Comparison of ENCODE assay signal across 10 mouse cellular contexts in genomic region chr1:179458236-179458986, GRCm38 (mm10). TPM values are rescaled to one million over a fixed set of nuclear protein-coding genes. Genes with fewer than 3 reads are reported as not detected.
DNase-seq lines count a peak whose midpoint lies in the region; ATAC-seq lines count a peak whose summit lies in the region.
"Had no signal": no experiment of that assay in that cellular context is flagged by ENCODE, and none has a peak within 500 bp of the region (broad histone marks: within the 10 kb centered on the region; RNA-seq: fewer than 3 reads in every experiment).

No protein-coding gene starts in this region.

- H3K4me2 ChIP-seq in embryonic facial prominence, embryonic 13.5 days, result peak overlapping the region; percentile 24; the same call in 1 of the 2 replicates
- H3K4me2 ChIP-seq in kidney, embryonic 16.5 days (replicated peaks; ENCODE audit: low read depth, low read length), result no peak overlapping the region
- no peak overlapping the region for H3K4me2 ChIP-seq in midbrain, embryonic 16.5 days (ENCODE audit: low read length)

- H3K27me3 ChIP-seq in embryonic facial prominence, embryonic 13.5 days, result no peaks in the 10 kb centered on the region
- no peaks in the 10 kb centered on the region for H3K27me3 ChIP-seq in kidney, embryonic 16.5 days (ENCODE audit: insufficient read depth, low read length)
- no peaks in the 10 kb centered on the region for H3K27me3 ChIP-seq in midbrain, embryonic 16.5 days (ENCODE audit: control insufficient read depth, insufficient read depth, low read depth, low read length)

- peaks cover 54% of the 10 kb centered on the region for H3K4me1 ChIP-seq in embryonic facial prominence, embryonic 13.5 days
- peaks cover 28% of the 10 kb centered on the region for H3K4me1 ChIP-seq in kidney, embryonic 16.5 days (ENCODE audit: insufficient read depth, low read length)
- H3K4me1 ChIP-seq in midbrain, embryonic 16.5 days (ENCODE audit: control insufficient read depth, insufficient read depth, low read length), result no peaks in the 10 kb centered on the region

- DNase-seq in kidney, adult 11 months, result peak; percentile 4
- DNase-seq in kidney, postnatal 25 days, result no peak
- peak; percentile 48 to 85 for DNase-seq in lung, postnatal 4 days
- DNase-seq in urinary bladder, adult 2 months (ENCODE audit: low spot score), result no peak
- no peak for DNase-seq in left cerebral cortex, postnatal 4 days
- DNase-seq: cerebellum, adult 2 months; liver, postnatal 0 days had no signal

- 15% methylated on average over 9 of the region's 9 CpGs for WGBS in embryonic facial prominence, embryonic 13.5 days
- WGBS in kidney, embryonic 16.5 days, result 32% methylated on average over 9 of the region's 9 CpGs
- 63% methylated on average over 9 of the region's 9 CpGs for WGBS in midbrain, embryonic 16.5 days

- peak overlapping the region; percentile 89 for H3K27ac ChIP-seq in embryonic facial prominence, embryonic 13.5 days
- H3K27ac ChIP-seq in kidney, embryonic 16.5 days (ENCODE audit: low read length), result peak overlapping the region; percentile 83
- no peak overlapping the region for H3K27ac ChIP-seq in midbrain, embryonic 16.5 days (ENCODE audit: low read length)

- 0 out of 2 replicates have a peak, but pooled peaks have one; percentile 35 for ATAC-seq in embryonic facial prominence, embryonic 13.5 days (ENCODE audit: insufficient number of reproducible peaks, insufficient read depth, low FRiP score, low TSS enrichment, low read depth)
- peak; percentile 73; the same call in 1 of the 2 replicates for ATAC-seq in kidney, embryonic 16.5 days (ENCODE audit: low FRiP score, low TSS enrichment)
- ATAC-seq in midbrain, embryonic 16.5 days, result no peak
- ATAC-seq: liver, postnatal 0 days had no signal

- no peaks in the 10 kb centered on the region for H3K36me3 ChIP-seq in embryonic facial prominence, embryonic 13.5 days
- H3K36me3 ChIP-seq in kidney, embryonic 16.5 days (ENCODE audit: insufficient read depth, low read length), result no peaks in the 10 kb centered on the region
- no peaks in the 10 kb centered on the region for H3K36me3 ChIP-seq in midbrain, embryonic 16.5 days (ENCODE audit: control insufficient read depth, insufficient read depth, low read length)

- H3K9ac ChIP-seq in embryonic facial prominence, embryonic 13.5 days, result no peak overlapping the region
- H3K9ac ChIP-seq in kidney, embryonic 16.5 days (replicated peaks; ENCODE audit: low read length), result no peak overlapping the region
- no peak overlapping the region for H3K9ac ChIP-seq in midbrain, embryonic 16.5 days (ENCODE audit: low read depth, low read length)
- H3K9ac ChIP-seq: liver, postnatal 0 days had no signal

- intact Hi-C loops in left cerebral cortex, postnatal 4 days (cut with DNase I), result loop anchor here (10.0 kb wide), 1 partner anchor 224 kb away; no protein-coding TSS in a partner anchor

- H3K4me3 ChIP-seq in embryonic facial prominence, embryonic 13.5 days, result no peak overlapping the region
- H3K4me3 ChIP-seq in kidney, embryonic 16.5 days (ENCODE audit: low read length), result no peak overlapping the region
- no peak overlapping the region for H3K4me3 ChIP-seq in midbrain, embryonic 16.5 days (ENCODE audit: low read depth, low read length)

- H3K9me3 ChIP-seq in embryonic facial prominence, embryonic 13.5 days, result no peaks in the 10 kb centered on the region
- no peaks in the 10 kb centered on the region for H3K9me3 ChIP-seq in kidney, embryonic 16.5 days (ENCODE audit: low read length)
- H3K9me3 ChIP-seq in midbrain, embryonic 16.5 days (replicated peaks; ENCODE audit: control insufficient read depth, low read length, poor library complexity, severe bottlenecking), result no peaks in the 10 kb centered on the region

RNA-seq across cellular contexts. Expression of gene Smyd3, which starts 59.4 kb away (rescaled TPM):
- 30.1 and 31.4 TPM in 2 replicates for polyA plus RNA-seq in embryonic facial prominence, embryonic 13.5 days (2015; fragmentation: Nextera tagmentation; extraction: Ambion mirVana)
- polyA plus RNA-seq in kidney, embryonic 16.5 days (2015; fragmentation: Nextera tagmentation; extraction: Ambion mirVana), result 20.2 and 21.4 TPM in 2 replicates
- polyA plus RNA-seq in urinary bladder, adult 2 months (2012; rRNA removed), result 7.9 and 9.8 TPM in 2 replicates
- total RNA-seq in left cerebral cortex, postnatal 4 days (2021), result 10 to 100 TPM; 34.0 to 39.8 TPM
- polyA plus RNA-seq in midbrain, embryonic 16.5 days (2015; fragmentation: Nextera tagmentation; extraction: Ambion mirVana), result 27.0 and 30.6 TPM in 2 replicates

Comparison
In these comparisons a context has a peak if more than half of its experiments do, and no peak if none do; other contexts are left out.
1. DNase-seq: peak in kidney, adult 11 months (single experiment) and lung, postnatal 4 days (2 of 2); none in kidney, postnatal 25 days (0 of 2), urinary bladder, adult 2 months (single experiment) and left cerebral cortex, postnatal 4 days (single experiment).